Mouse (Mus musculus) ovary, postnatal 14 days (tissue): ENCODE data around the gene Zfp768.

Source experiments
- DNase-seq: peaks from one replicate; pipeline ENCODE4 v3.0.0; 2022; ENCODE audit warnings: low spot score

The Zfp768 gene

GRCm38 (mm10) chr7:127296786-127297555 is 48.4 kb downstream of the Zfp768 start:
- no peak for DNase-seq

GRCm38 (mm10) chr7:127296098-127296497 is 49.3 kb downstream of the Zfp768 start, which contains the start of gene Itgal:
Itgal (plus strand) TSS chr7:127296260.
- DNase-seq, result no peak
